Mouse (Mus musculus): Measurements from ENCODE around the gene Gm49320.

DNA sequence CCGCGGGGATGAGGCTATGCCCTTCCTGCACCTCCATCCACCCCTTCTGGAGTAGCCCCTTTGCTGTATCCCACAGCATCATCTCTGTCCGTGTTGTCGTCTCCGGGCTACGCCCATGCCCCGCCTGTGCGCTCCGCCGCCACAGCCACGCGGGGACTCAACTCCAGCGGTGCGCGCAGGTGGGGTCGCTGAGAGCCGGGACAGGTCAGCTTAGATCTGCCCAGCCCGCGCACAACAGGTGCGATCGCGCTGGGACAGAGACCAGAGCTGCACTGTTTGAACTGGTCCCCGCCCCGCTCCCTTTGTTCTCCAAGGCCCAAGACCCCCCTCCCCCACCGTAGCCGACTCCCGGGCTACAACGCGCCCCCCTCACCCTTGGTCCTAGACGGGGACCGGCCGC lies 20.0 kb downstream of the Gm49320 start:
- TF ChIP-seq CTCF (IDR thresholded peaks at IDR 0.05; ENCODE audit: control insufficient read depth, insufficient read depth, insufficient read length) (no peak), CEBPB (IDR thresholded peaks at IDR 0.05; ENCODE audit: low read depth) (no peak), USF1 (IDR thresholded peaks at IDR 0.05; ENCODE audit: low read depth) (no peak), MAX (IDR thresholded peaks at IDR 0.05) (no peak), MYOG (IDR thresholded peaks at IDR 0.05; ENCODE audit: control insufficient read depth, extremely low read depth, insufficient read length) (no peak), MYOD1 (IDR thresholded peaks at IDR 0.05; ENCODE audit: control insufficient read depth, insufficient read length, low read depth) (no peak)

Measured in C2C12 (cell line).